Comparison of ENCODE assay signal across 8 mouse cellular contexts in genomic region chr11:88161651-88162362, GRCm38 (mm10). TPM values are rescaled to one million over a fixed set of nuclear protein-coding genes. Genes with fewer than 3 reads are reported as not detected.
DNase-seq lines count a peak whose midpoint lies in the region; ATAC-seq and TF ChIP-seq lines count a peak whose summit lies in the region.

No protein-coding gene starts in this region.

- TF ChIP-seq POLR2A in bone marrow macrophage, adult 2 months (IDR thresholded peaks at IDR 0.05; ENCODE audit: borderline replicate concordance, low read depth, low read length) = no peak
- TF ChIP-seq POLR2A in embryonic fibroblast, embryonic 13.5 days (IDR thresholded peaks at IDR 0.05; ENCODE audit: low read depth, low read length) = no peak

- under 1% methylated on average over 15 of the region's 15 CpGs for WGBS in heart, embryonic 14.5 days
- under 1% methylated on average over 14 of the region's 15 CpGs for WGBS in liver, embryonic 13.5 days (ENCODE audit: insufficient replicate concordance)

- peak overlapping the region; percentile 59 for H3K4me3 ChIP-seq in bone marrow macrophage, adult 2 months (ENCODE audit: insufficient read depth, low read length)
- no peak overlapping the region for H3K4me3 ChIP-seq in embryonic fibroblast, embryonic 13.5 days (ENCODE audit: insufficient read depth, low read length)
- peak overlapping the region; percentile 43 to 49; a peak in 3 of 4 replicates for H3K4me3 ChIP-seq in heart, embryonic 14.5 days (ENCODE audit: control insufficient read depth in 1 of 2, insufficient read depth in 1 of 2, low read depth in 1 of 2, low read length in 2 of 2)
- H3K4me3 ChIP-seq in liver, embryonic 13.5 days (replicated peaks) = peak overlapping the region; percentile 51

- peak; percentile 73 for TF ChIP-seq CTCF in bone marrow macrophage, adult 2 months (IDR thresholded peaks at IDR 0.05; ENCODE audit: low read depth, low read length)
- TF ChIP-seq CTCF in embryonic fibroblast, embryonic 13.5 days (IDR thresholded peaks at IDR 0.05; ENCODE audit: borderline replicate concordance, insufficient read depth, low read length) = peak; percentile 77

- peaks cover 22% of the 10 kb centered on the region for H3K4me1 ChIP-seq in bone marrow macrophage, adult 2 months (ENCODE audit: control insufficient read depth, insufficient read depth, low read length)
- peaks cover 20% of the 10 kb centered on the region for H3K4me1 ChIP-seq in embryonic fibroblast, embryonic 13.5 days (ENCODE audit: control insufficient read depth, insufficient read depth, low read length)
- peaks cover 60 to 79% of the 10 kb centered on the region in 2 experiments for H3K4me1 ChIP-seq in heart, embryonic 14.5 days (ENCODE audit: control insufficient read depth in 2 of 2, insufficient read depth in 2 of 2, low read length in 2 of 2)
- peaks cover 40% of the 10 kb centered on the region for H3K4me1 ChIP-seq in liver, embryonic 13.5 days (replicated peaks)

- peak; percentile 74 to 75 for DNase-seq in B cell, adult 2 months
- peak; percentile 93 for DNase-seq in kidney, postnatal 14 days
- peak; percentile 63 for DNase-seq in liver, embryonic 13.5 days
- DNase-seq in naive thymus-derived CD4-positive, alpha-beta T cell, adult 2 months (ENCODE audit: low read depth) = peak; percentile 71
- peak; percentile 67 to 83 for DNase-seq in spleen, postnatal 4 days (ENCODE audit: low spot score in 2 of 2)

- H3K36me3 ChIP-seq in heart, embryonic 14.5 days (ENCODE audit: control insufficient read depth, insufficient read depth, low read length) = no peaks in the 10 kb centered on the region
- no peaks in the 10 kb centered on the region for H3K36me3 ChIP-seq in liver, embryonic 13.5 days

- H3K4me2 ChIP-seq in heart, embryonic 14.5 days (ENCODE audit: low read length) = peak overlapping the region; percentile 85
- peak overlapping the region; percentile 75 for H3K4me2 ChIP-seq in liver, embryonic 13.5 days

- peak; percentile 59 for ATAC-seq in heart, embryonic 14.5 days (ENCODE audit: insufficient number of reproducible peaks, insufficient read depth, low FRiP score, low read depth)
- peak; percentile 62 for ATAC-seq in liver, embryonic 13.5 days (ENCODE audit: low read depth)

- H3K27me3 ChIP-seq in heart, embryonic 14.5 days (ENCODE audit: control insufficient read depth, insufficient read depth, low read length) = no peaks in the 10 kb centered on the region
- H3K27me3 ChIP-seq in liver, embryonic 13.5 days = peaks cover 40% of the 10 kb centered on the region

- H3K27ac ChIP-seq in bone marrow macrophage, adult 2 months (ENCODE audit: insufficient read depth, low read depth, low read length) = no peak overlapping the region
- peak overlapping the region; percentile 34 for H3K27ac ChIP-seq in embryonic fibroblast, embryonic 13.5 days (ENCODE audit: insufficient read depth, low read length)
- H3K27ac ChIP-seq in heart, embryonic 14.5 days (replicated peaks in 1 of 2; ENCODE audit: control insufficient read depth in 1 of 2, insufficient read depth in 1 of 2, low read depth in 2 of 2, low read length in 2 of 2) = peak overlapping the region; percentile 81 to 98
- H3K27ac ChIP-seq in liver, embryonic 13.5 days = no peak overlapping the region

- H3K9me3 ChIP-seq in heart, embryonic 14.5 days (ENCODE audit: control insufficient read depth, low read length) = no peaks in the 10 kb centered on the region
- H3K9me3 ChIP-seq in liver, embryonic 13.5 days (replicated peaks) = no peaks in the 10 kb centered on the region

- peak overlapping the region; percentile 76 for H3K9ac ChIP-seq in heart, embryonic 14.5 days (ENCODE audit: low read length)
- peak overlapping the region; percentile 19; the same call in 1 of the 2 replicates for H3K9ac ChIP-seq in liver, embryonic 13.5 days

RNA-seq across cellular contexts. Expression of gene Mrps23, which starts 42.4 kb away (rescaled TPM):
- polyA plus RNA-seq in bone marrow macrophage, adult 2 months (2012; ENCODE audit: insufficient read depth, insufficient read length, missing spikeins) = 60.4 and 67.9 TPM in 2 replicates
- 71.7 and 98.7 TPM in 2 replicates for polyA plus RNA-seq in embryonic fibroblast, embryonic 13.5 days (2011; ENCODE audit: insufficient read length, low read depth, missing spikeins)
- 95.0 and 97.4 TPM in 2 replicates for polyA plus RNA-seq in heart, embryonic 14.5 days (2014; fragmentation: Nextera tagmentation; extraction: Ambion mirVana)
- 44.0 and 45.8 TPM in 2 replicates for polyA plus RNA-seq in liver, embryonic 13.5 days (2015; fragmentation: Nextera tagmentation; extraction: Ambion mirVana)

Comparison
In these comparisons a context has a peak if more than half of its experiments do, and no peak if none do; other contexts are left out.
1. H3K27ac ChIP-seq: peak in embryonic fibroblast, embryonic 13.5 days (single experiment) and heart, embryonic 14.5 days (2 of 2); none in bone marrow macrophage, adult 2 months (single experiment) and liver, embryonic 13.5 days (single experiment).
2. Peak in every context shown above with its lines, with median percentiles within 50 percentile points of each other: DNase-seq.